Mouse (Mus musculus) spleen, adult 2 months (tissue): Measurements from ENCODE around the gene Eloa.

Experiments used
- CTCF ChIP-seq: fragments of 200-500 bp; IDR thresholded peaks from 2 replicates; pipeline ENCODE4 v1.5.1; 2011; ENCODE audit warnings: mild to moderate bottlenecking, inconsistent platforms; ENCODE audit not compliant: insufficient read depth, insufficient read length, insufficient replicate concordance; ENCODE audit errors: extremely low read depth
- POLR2A ChIP-seq: fragments of 200-500 bp; IDR thresholded peaks from 2 replicates; pipeline ENCODE4 v1.6.1; 2011; ENCODE audit warnings: low read depth, low read length, inconsistent platforms

- TF ChIP-seq CTCF = no peak
- TF ChIP-seq POLR2A = no peak
These were observed 617 bp downstream of the Eloa start for GRCm38 (mm10) chr4:136020743-136021548.
